Comparison of ENCODE assay signal across 9 mouse cellular contexts in the genomic region with DNA sequence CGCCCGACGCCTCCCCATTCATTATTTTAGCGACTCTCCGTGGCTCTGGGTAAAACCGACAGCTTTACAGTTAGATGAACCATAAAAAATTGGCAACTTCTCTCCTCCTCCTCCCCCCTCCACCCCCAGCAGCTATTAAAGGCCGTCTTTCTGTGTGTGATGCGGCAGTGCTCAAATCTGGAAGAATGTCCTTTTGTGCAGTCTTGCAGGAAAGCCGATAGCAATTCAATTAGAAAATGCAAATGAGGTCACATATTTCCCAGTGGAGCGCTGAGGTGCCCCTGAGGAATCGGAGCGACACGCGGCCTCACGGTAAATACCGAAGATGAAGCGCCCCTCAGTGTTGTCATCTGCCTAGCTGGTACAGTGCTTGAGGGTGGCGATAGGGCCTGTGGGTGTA.
DNase-seq lines count a peak whose midpoint lies in the region; ATAC-seq lines count a peak whose summit lies in the region.
"Had no signal": no experiment of that assay in that cellular context is flagged by ENCODE, and none has a peak within 500 bp of the region (broad histone marks: within the 10 kb centered on the region; RNA-seq: fewer than 3 reads in every experiment).

No protein-coding gene starts in this region.

- intact Hi-C loops in gastrocnemius, postnatal 14 days (cut with DNase I; ENCODE audit: low total_unique reads), result no loop called here

- no peak for DNase-seq in kidney, postnatal 25 days
- DNase-seq in mesoderm, embryonic 11.5 days (ENCODE audit: low read depth, low spot score), result peak; percentile 60
- peak; percentile 95 for DNase-seq in retina, postnatal 1 day
- DNase-seq in urinary bladder, adult 2 months (ENCODE audit: low spot score), result no peak
- DNase-seq in gastrocnemius, postnatal 14 days, result no peak
- DNase-seq: kidney, postnatal 36 days had no signal

- H3K4me1 ChIP-seq in kidney, embryonic 16.5 days (ENCODE audit: insufficient read depth, low read length), result peaks cover 7% of the 10 kb centered on the region
- H3K4me1 ChIP-seq in forebrain, embryonic 12.5 days, result peaks cover 46% of the 10 kb centered on the region
- H3K4me1 ChIP-seq: liver, embryonic 15.5 days had no signal

- H3K27me3 ChIP-seq in kidney, embryonic 16.5 days (ENCODE audit: insufficient read depth, low read length), result no peaks in the 10 kb centered on the region
- H3K27me3 ChIP-seq in forebrain, embryonic 12.5 days, result 0 out of 2 replicates have a peak, but pooled peaks cover 4% of the 10 kb centered on the region
- H3K27me3 ChIP-seq: liver, embryonic 15.5 days had no signal

- H3K27ac ChIP-seq in kidney, embryonic 16.5 days (ENCODE audit: low read length), result no peak overlapping the region
- H3K27ac ChIP-seq in forebrain, embryonic 12.5 days, result peak overlapping the region; percentile 82
- H3K27ac ChIP-seq: liver, embryonic 15.5 days had no signal

- H3K4me3 ChIP-seq in kidney, embryonic 16.5 days (ENCODE audit: low read length), result no peak overlapping the region
- 0 out of 2 replicates have a peak overlapping the region, but pooled peaks have one; percentile 1 for H3K4me3 ChIP-seq in forebrain, embryonic 12.5 days (replicated peaks)
- H3K4me3 ChIP-seq: liver, embryonic 15.5 days had no signal

- WGBS in kidney, embryonic 16.5 days, result 35% methylated on average over 18 of the region's 18 CpGs
- 7% methylated on average over 18 of the region's 18 CpGs for WGBS in forebrain, embryonic 12.5 days

- H3K9me3 ChIP-seq in kidney, embryonic 16.5 days (ENCODE audit: low read length), result no peaks in the 10 kb centered on the region
- no peaks in the 10 kb centered on the region for H3K9me3 ChIP-seq in forebrain, embryonic 12.5 days
- H3K9me3 ChIP-seq: liver, embryonic 15.5 days had no signal

- 0 out of 2 replicates have a peak overlapping the region, but pooled peaks have one; percentile 17 for H3K4me2 ChIP-seq in kidney, embryonic 16.5 days (replicated peaks; ENCODE audit: low read depth, low read length)
- peak overlapping the region; percentile 30 for H3K4me2 ChIP-seq in forebrain, embryonic 12.5 days
- H3K4me2 ChIP-seq: liver, embryonic 15.5 days had no signal

- no peaks in the 10 kb centered on the region for H3K36me3 ChIP-seq in kidney, embryonic 16.5 days (ENCODE audit: insufficient read depth, low read length)
- H3K36me3 ChIP-seq in forebrain, embryonic 12.5 days (replicated peaks), result no peaks in the 10 kb centered on the region
- H3K36me3 ChIP-seq: liver, embryonic 15.5 days had no signal

- no peak for ATAC-seq in kidney, embryonic 16.5 days (ENCODE audit: low FRiP score, low TSS enrichment)
- peak; percentile 85 for ATAC-seq in forebrain, embryonic 12.5 days (ENCODE audit: low FRiP score)

- no peak overlapping the region for H3K9ac ChIP-seq in kidney, embryonic 16.5 days (replicated peaks; ENCODE audit: low read length)
- H3K9ac ChIP-seq in forebrain, embryonic 12.5 days, result no peak overlapping the region
- H3K9ac ChIP-seq: liver, embryonic 15.5 days had no signal

Comparison
In these comparisons a context has a peak if more than half of its experiments do, and no peak if none do; other contexts are left out.
1. DNase-seq: peak in mesoderm, embryonic 11.5 days (single experiment) and retina, postnatal 1 day (single experiment); none in kidney, postnatal 25 days (0 of 2), urinary bladder, adult 2 months (single experiment) and gastrocnemius, postnatal 14 days (single experiment).